Mouse (Mus musculus) embryonic fibroblast, embryonic 13.5 days (primary cell): ENCODE measurements around the gene Fam178b.

Experiments
- CTCF ChIP-seq: IDR thresholded peaks from 2 replicates; pipeline ENCODE4 v1.5.1; 2011; ENCODE audit warnings: mild to moderate bottlenecking, control low read depth, low read length, moderate library complexity, borderline replicate concordance; ENCODE audit not compliant: insufficient read depth
- POLR2A ChIP-seq: IDR thresholded peaks from 2 replicates; pipeline ENCODE4 v1.6.1; 2011; ENCODE audit warnings: low read depth, mild to moderate bottlenecking, control low read depth, low read length, moderate library complexity

GRCm38 (mm10) chr1:36545845-36546600, 137.0 kb downstream of the Fam178b start:
- TF ChIP-seq CTCF (no peak), POLR2A (no peak)
